Mouse (Mus musculus): ENCODE measurements at regions not wholly inside any gene's neighbourhood (a gene's known extent, or its start where the extent isn't known, plus 50 kb on each side); places are given as distances from the start of the nearest gene placed in this dataset.
"Not testable (repeated sequence)": the region's sequence is repeated elsewhere in the genome, so short reads cannot be mapped to it uniquely, and the experiment has no call there.

DNA sequence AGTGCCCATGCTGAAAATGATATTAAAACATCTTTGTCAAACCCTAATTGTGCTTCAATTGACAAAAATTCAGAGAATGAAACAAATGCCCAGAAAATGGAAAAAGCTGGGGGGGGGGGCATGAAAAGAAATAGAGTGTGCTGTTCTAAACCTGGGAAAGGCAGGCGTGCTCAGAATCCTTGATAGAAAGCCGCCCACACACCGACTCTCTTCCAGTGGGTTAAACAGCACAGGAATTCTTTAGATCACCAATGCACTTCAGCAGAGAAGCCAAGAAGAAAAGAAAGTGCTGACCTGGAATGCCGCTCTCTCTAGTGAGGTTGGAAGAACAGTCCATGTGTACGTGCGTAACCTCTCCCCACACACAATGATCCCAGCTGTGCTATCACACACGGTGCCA is 113.4 kb upstream of the Kcnk2 start:
- Histone ChIP-seq H3K36me3 (no peaks in the 10 kb centered on the region), H3K27me3 (no peaks in the 10 kb centered on the region), H3K9ac (replicated peaks) (no peak overlapping the region), H3K9me3 (no peaks in the 10 kb centered on the region), H3K4me3 (replicated peaks) (no peak overlapping the region), H3K4me1 (replicated peaks) (no peaks in the 10 kb centered on the region), H3K4me2 (no peak overlapping the region), H3K27ac (no peak overlapping the region)
- 91% methylated on average over 7 of the region's 7 CpGs for WGBS
- no peak for ATAC-seq (ENCODE audit: insufficient number of reproducible peaks, insufficient read depth, low FRiP score, low TSS enrichment, low read depth)

DNA sequence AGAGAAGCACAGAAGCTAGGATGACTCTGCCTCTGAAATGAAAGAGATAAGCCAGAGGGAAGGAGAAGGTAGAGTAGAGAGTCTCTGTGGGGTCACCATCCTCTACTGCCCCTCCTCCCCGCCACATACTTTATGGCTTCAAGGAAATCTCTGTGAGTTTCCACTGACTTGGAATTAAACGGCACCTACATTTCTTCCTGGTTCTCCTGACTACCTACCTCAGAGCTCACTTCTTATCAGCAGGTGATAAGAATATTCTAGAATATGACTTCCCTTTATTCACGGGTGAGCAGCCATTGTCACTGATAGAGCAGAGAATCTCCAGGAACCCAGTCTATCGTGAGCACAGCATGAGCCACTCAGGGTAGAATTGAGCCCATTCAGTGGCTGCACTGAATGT is 111.3 kb upstream of the Kcnk2 start:
- no peak for ATAC-seq (ENCODE audit: insufficient number of reproducible peaks, insufficient read depth, low FRiP score, low TSS enrichment, low read depth)
- no peaks in the 10 kb centered on the region for H3K4me1 ChIP-seq (replicated peaks)
- 87% methylated on average over 4 of the region's 4 CpGs for WGBS

DNA sequence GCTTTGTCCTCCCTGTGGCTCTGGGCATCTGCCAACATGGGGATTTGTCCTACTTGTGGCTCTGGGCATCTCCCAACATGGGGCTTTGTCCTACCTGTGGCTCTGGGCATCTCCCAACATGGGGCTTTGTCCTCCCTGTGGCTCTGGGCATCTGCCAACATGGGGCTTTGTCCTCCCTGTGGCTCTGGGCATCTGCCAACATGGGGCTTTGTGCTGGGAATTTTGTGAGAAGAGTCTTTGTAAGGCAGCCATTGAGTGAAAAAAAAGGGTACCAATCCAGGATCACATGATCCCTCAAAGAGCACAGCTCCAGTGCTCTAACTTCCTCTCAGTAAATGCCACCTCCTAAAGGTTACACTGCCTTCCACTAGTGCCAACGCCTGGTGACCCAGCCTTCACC is 105.2 kb upstream of the Kcnk2 start:
- H3K4me3 ChIP-seq (replicated peaks); H3K27me3 ChIP-seq; ATAC-seq (ENCODE audit: insufficient number of reproducible peaks, insufficient read depth, low FRiP score, low TSS enrichment, low read depth); H3K9ac ChIP-seq (replicated peaks); H3K4me1 ChIP-seq (replicated peaks); H3K36me3 ChIP-seq; H3K4me2 ChIP-seq; H3K27ac ChIP-seq: not testable (repeated sequence)
- H3K9me3 ChIP-seq: peaks cover 15% of the 10 kb centered on the region; the same call in 1 of the 2 replicates
- 80% methylated on average over 1 of the region's 1 CpGs for WGBS

More for the DNA sequence above, 111.3 kb upstream of the Kcnk2 start:
- H3K9me3 ChIP-seq: peaks cover 13% of the 10 kb centered on the region; the same call in 1 of the 2 replicates
- no peak overlapping the region for H3K9ac ChIP-seq (replicated peaks)
- no peak overlapping the region for H3K4me3 ChIP-seq (replicated peaks)
- no peaks in the 10 kb centered on the region for H3K27me3 ChIP-seq
- no peak overlapping the region for H3K27ac ChIP-seq
- H3K36me3 ChIP-seq: no peaks in the 10 kb centered on the region
- no peak overlapping the region for H3K4me2 ChIP-seq

DNA sequence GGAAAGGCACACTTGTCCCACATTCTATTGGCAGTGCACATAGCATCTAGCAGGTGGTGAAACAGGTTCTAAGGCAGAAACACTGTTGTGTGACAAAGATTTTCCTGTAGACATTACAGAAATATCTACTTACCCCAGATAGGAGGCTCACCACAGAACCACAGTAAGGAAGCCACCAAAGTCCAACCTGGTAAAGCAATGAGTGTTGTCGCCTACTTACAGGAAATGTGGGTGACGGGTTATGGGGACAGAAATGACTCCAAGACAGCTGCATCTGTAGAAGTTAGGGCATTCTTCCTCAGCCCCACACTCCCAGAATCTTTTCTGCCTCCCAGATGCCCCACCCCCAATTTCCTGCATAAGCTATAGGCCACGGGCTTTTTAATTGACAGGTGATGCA is 97.6 kb upstream of the Kcnk2 start:
- 77% methylated on average over 3 of the region's 3 CpGs for WGBS
- Histone ChIP-seq H3K4me1 (replicated peaks) (no peaks in the 10 kb centered on the region), H3K4me3 (replicated peaks) (no peak overlapping the region), H3K36me3 (no peaks in the 10 kb centered on the region), H3K9ac (replicated peaks) (no peak overlapping the region), H3K27ac (no peak overlapping the region), H3K4me2 (no peak overlapping the region), H3K9me3 (no peaks in the 10 kb centered on the region), H3K27me3 (no peaks in the 10 kb centered on the region)
- no peak for ATAC-seq (ENCODE audit: insufficient number of reproducible peaks, insufficient read depth, low FRiP score, low TSS enrichment, low read depth)

DNA sequence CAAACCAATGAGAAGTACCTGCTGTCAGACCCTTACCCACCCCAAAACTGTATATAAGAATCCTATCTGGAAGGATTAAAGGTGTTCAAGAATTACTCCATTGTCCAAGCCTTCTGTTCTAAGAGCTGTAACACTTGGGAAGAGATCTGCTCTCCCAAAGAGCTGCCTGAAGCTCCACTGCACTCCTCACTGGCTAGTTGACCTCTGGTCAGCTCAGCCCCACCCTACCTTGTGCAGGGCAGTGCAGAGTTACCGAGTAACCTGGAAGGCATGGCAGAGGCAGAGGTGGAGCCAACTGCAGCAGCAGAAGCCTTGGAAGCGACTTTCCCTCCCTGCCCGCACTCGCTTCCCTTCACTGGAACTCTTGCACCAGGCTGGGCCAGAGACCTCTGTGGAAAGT is 97.1 kb upstream of the Kcnk2 start:
- no peak overlapping the region for H3K9ac ChIP-seq (replicated peaks)
- H3K9me3 ChIP-seq: no peaks in the 10 kb centered on the region
- 0 out of 2 replicates have a peak, but pooled peaks cover 5% of the 10 kb centered on the region for H3K4me1 ChIP-seq (replicated peaks)
- no peak for ATAC-seq (ENCODE audit: insufficient number of reproducible peaks, insufficient read depth, low FRiP score, low TSS enrichment, low read depth)
- no peak overlapping the region for H3K4me3 ChIP-seq (replicated peaks)
- H3K36me3 ChIP-seq: no peaks in the 10 kb centered on the region
- H3K27me3 ChIP-seq: no peaks in the 10 kb centered on the region
- no peak overlapping the region for H3K27ac ChIP-seq
- no peak overlapping the region for H3K4me2 ChIP-seq
- WGBS: 67% methylated on average over 4 of the region's 4 CpGs

DNA sequence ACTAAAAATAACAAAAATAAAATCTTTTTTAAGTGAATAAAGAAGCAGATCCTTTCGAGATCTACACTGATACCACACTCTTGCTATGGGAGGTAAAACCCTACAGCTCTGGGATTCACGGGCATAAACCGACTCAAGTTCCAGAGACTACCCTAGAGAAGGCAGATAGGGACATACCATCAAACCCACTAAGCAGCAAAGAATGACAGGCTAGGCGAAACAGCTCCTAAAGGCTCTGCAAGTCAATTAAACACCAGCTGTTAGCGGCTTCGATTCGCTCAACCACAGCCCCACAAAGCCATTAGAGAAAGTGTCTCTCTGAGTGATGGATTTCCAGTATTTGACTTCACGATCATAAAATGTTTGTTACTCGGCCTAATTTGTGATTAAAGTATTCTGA is 95.0 kb upstream of the Kcnk2 start:
- no peak for ATAC-seq (ENCODE audit: insufficient number of reproducible peaks, insufficient read depth, low FRiP score, low TSS enrichment, low read depth)

DNA sequence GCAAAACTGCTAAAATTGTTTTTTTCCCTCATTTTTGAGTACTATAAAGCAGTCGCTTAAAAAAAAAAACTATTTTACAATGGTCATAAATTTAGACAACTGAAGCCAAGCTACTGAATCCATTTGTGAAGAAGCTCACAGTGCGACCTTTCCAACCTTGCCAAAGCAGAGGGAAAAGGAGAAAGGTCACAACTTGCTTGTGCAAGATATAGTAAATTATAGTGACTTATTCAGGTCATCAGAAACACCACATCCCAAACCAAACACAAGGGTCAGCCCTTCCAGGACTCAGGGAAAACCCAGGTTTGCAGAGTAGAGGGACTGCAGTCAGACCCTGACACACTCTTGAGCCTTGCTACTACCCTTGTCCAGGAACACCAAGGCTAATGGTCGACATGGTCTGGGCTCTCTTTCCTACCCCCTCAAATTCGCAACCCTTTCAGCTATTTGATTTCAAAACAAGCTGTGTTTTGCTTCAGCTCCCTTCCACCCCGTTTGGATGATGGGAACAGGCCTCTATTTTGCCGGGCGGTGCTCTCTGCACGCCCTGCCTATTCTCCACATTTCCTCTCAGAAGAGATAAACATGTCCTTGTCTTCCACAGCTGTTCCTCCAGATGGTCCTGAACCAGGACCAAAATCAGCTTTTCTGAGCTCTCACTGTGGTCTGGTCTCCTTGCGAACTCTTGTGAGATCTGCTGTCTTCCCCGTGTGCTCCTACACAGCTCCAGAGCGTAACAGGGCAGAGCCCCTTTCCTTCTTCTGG is 93.5 kb upstream of the Kcnk2 start:
- no peak overlapping the region for H3K9ac ChIP-seq (replicated peaks)
- no peaks in the 10 kb centered on the region for H3K9me3 ChIP-seq
- H3K4me2 ChIP-seq: no peak overlapping the region
- WGBS: 81% methylated on average over 11 of the region's 11 CpGs
- no peak for ATAC-seq (ENCODE audit: insufficient number of reproducible peaks, insufficient read depth, low FRiP score, low TSS enrichment, low read depth)
- no peaks in the 10 kb centered on the region for H3K27me3 ChIP-seq
- H3K4me3 ChIP-seq (replicated peaks): no peak overlapping the region
- peaks cover 15% of the 10 kb centered on the region; the same call in 1 of the 2 replicates for H3K4me1 ChIP-seq (replicated peaks)
- H3K27ac ChIP-seq: 0 out of 2 replicates have a peak overlapping the region, but pooled peaks have one; percentile 50
- no peaks in the 10 kb centered on the region for H3K36me3 ChIP-seq

More for the DNA sequence above, 95.0 kb upstream of the Kcnk2 start:
- no peak overlapping the region for H3K4me2 ChIP-seq
- H3K27ac ChIP-seq: no peak overlapping the region
- H3K27me3 ChIP-seq: no peaks in the 10 kb centered on the region
- H3K9ac ChIP-seq (replicated peaks): no peak overlapping the region
- 69% methylated on average over 9 of the region's 9 CpGs for WGBS
- no peak overlapping the region for H3K4me3 ChIP-seq (replicated peaks)
- no peaks in the 10 kb centered on the region for H3K9me3 ChIP-seq
- no peaks in the 10 kb centered on the region for H3K36me3 ChIP-seq
- H3K4me1 ChIP-seq (replicated peaks): peaks cover 13% of the 10 kb centered on the region; the same call in 1 of the 2 replicates

DNA sequence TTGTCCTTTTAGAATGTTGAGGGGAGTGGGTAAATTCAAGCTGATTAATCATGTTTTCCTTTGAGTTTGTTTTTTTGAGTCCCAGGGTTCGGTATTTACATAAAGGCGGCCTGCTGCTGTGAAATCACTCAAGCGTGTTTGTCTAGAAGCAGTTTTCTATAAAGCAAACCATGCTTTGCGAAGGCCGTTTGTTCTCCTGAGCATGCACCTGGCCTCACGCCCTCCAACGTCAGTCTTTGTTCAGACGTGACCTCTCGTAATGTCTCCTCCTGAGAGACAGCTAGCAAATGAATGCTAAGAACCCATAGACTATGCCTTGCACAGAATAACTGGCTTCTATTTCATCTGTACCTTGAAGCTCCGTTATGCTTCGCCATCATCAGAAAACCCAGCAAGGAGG is 92.8 kb upstream of the Kcnk2 start:
- Histone ChIP-seq H3K27me3 (no peaks in the 10 kb centered on the region), H3K9me3 (no peaks in the 10 kb centered on the region), H3K27ac (no peak overlapping the region), H3K9ac (replicated peaks) (no peak overlapping the region), H3K4me1 (replicated peaks) (peaks cover 15% of the 10 kb centered on the region; the same call in 1 of the 2 replicates), H3K36me3 (no peaks in the 10 kb centered on the region), H3K4me2 (no peak overlapping the region), H3K4me3 (replicated peaks) (no peak overlapping the region)
- ATAC-seq (ENCODE audit: insufficient number of reproducible peaks, insufficient read depth, low FRiP score, low TSS enrichment, low read depth): no peak
- 63% methylated on average over 11 of the region's 11 CpGs for WGBS

DNA sequence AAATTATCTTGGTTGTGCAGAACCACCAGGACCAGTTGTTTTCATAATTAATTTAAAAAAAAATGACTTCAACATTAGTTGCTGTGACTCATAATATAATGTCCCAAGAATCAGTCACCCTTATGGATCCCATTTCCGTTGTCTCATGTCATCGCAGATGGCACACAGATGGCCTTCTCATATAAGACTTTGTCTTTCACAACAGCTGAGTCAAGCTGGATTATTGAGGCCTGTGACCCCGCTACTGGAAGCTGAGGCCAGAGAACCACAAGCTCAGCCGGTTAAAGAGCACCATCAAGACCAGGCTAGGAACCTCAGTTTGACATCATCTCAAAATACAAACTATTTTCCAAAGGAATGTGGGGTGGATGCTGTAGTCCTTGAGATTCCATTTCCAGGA is 83.3 kb upstream of the Kcnk2 start:
- no peak overlapping the region for H3K27ac ChIP-seq
- no peak overlapping the region for H3K4me2 ChIP-seq
- no peaks in the 10 kb centered on the region for H3K36me3 ChIP-seq
- ATAC-seq (ENCODE audit: insufficient number of reproducible peaks, insufficient read depth, low FRiP score, low TSS enrichment, low read depth): no peak
- no peak overlapping the region for H3K4me3 ChIP-seq (replicated peaks)
- H3K9me3 ChIP-seq: no peaks in the 10 kb centered on the region
- H3K9ac ChIP-seq (replicated peaks): no peak overlapping the region
- H3K27me3 ChIP-seq: 0 out of 2 replicates have a peak, but pooled peaks cover 3% of the 10 kb centered on the region
- WGBS: 92% methylated on average over 4 of the region's 4 CpGs
- no peaks in the 10 kb centered on the region for H3K4me1 ChIP-seq (replicated peaks)

DNA sequence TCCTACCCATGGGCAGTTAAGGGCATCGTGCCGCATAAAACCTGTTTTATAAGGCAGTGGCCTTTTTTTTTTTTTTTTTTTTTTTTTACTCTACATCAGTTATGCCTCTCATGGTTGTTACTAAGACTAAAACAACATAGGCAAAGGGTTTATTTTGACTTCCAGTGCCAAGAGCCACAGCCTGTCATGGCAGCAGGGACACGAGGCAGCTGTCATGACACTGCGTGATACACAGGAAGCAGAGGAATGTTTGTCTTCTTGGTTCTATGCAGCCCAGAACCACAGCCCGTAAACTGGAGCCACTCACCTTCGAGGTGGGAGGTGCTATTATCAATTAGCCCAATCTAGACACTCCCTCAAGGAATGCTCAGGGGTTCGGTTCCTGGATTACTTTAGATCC is 81.3 kb upstream of the Kcnk2 start:
- WGBS: 80% methylated on average over 7 of the region's 7 CpGs
- no peak for ATAC-seq (ENCODE audit: insufficient number of reproducible peaks, insufficient read depth, low FRiP score, low TSS enrichment, low read depth)
- H3K4me2 ChIP-seq: no peak overlapping the region
- no peaks in the 10 kb centered on the region for H3K36me3 ChIP-seq
- H3K9me3 ChIP-seq: no peaks in the 10 kb centered on the region
- 0 out of 2 replicates have a peak, but pooled peaks cover 3% of the 10 kb centered on the region for H3K27me3 ChIP-seq
- H3K4me3 ChIP-seq (replicated peaks): no peak overlapping the region
- H3K27ac ChIP-seq: no peak overlapping the region
- no peaks in the 10 kb centered on the region for H3K4me1 ChIP-seq (replicated peaks)
- no peak overlapping the region for H3K9ac ChIP-seq (replicated peaks)

DNA sequence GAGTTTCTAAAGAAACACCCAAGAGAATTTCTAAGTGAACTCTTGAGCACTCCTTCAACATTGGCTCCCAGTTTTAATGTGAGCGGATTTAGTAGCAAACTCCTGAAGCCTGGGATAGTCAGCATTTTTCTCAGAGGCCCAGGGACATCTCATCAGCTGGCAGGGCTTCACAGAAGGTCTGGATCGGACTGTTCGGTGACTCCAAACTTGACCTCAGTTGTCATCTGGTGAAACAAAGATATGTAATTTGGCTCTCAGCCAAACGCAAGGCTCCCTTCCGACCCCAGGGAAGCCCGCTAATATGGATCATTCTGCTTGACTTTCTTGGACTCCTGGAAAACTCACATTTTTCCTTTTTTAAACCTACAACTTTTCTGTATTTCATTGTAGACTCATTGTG is 76.0 kb upstream of the Kcnk2 start:
- Histone ChIP-seq H3K4me2 (no peak overlapping the region), H3K9me3 (no peaks in the 10 kb centered on the region), H3K4me3 (replicated peaks) (no peak overlapping the region), H3K36me3 (no peaks in the 10 kb centered on the region), H3K27me3 (no peaks in the 10 kb centered on the region), H3K9ac (replicated peaks) (no peak overlapping the region), H3K27ac (no peak overlapping the region), H3K4me1 (replicated peaks) (no peaks in the 10 kb centered on the region)
- 76% methylated on average over 6 of the region's 6 CpGs for WGBS
- ATAC-seq (ENCODE audit: insufficient number of reproducible peaks, insufficient read depth, low FRiP score, low TSS enrichment, low read depth): no peak

DNA sequence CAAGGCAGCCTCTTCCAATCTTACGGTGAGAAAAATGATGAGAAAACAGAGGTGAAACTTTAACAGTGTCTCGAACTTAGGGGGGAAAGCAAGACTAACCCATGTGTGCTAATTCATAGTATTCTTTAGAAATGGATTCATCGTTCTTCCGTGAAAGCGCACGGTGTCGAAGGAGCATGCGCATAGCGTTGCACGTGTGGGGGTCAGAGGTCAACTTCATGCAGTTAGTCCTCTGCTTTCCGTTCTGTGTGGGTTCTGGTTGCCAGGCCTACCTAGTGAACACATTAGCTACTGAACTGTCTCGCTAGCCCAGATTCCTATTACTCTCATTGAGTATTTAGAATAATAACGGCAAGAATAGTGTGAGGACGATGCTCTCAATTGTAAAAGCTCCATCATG is 74.7 kb upstream of the Kcnk2 start:
- H3K9ac ChIP-seq (replicated peaks): no peak overlapping the region
- no peak overlapping the region for H3K4me3 ChIP-seq (replicated peaks)
- H3K4me2 ChIP-seq: no peak overlapping the region
- 94% methylated on average over 14 of the region's 14 CpGs for WGBS
- H3K36me3 ChIP-seq: no peaks in the 10 kb centered on the region
- H3K27ac ChIP-seq: no peak overlapping the region
- H3K27me3 ChIP-seq: no peaks in the 10 kb centered on the region
- no peak for ATAC-seq (ENCODE audit: insufficient number of reproducible peaks, insufficient read depth, low FRiP score, low TSS enrichment, low read depth)
- no peaks in the 10 kb centered on the region for H3K9me3 ChIP-seq
- no peaks in the 10 kb centered on the region for H3K4me1 ChIP-seq (replicated peaks)
